Mouse (Mus musculus) ES-CJ7 (cell line): ENCODE measurements around the gene Dync1i1.

ENCODE experiments used
- DNase-seq: peaks from one replicate; pipeline ENCODE4 v3.0.0; 2011; ENCODE audit warnings: low read depth, low spot score

Gene Dync1i1

DNA sequence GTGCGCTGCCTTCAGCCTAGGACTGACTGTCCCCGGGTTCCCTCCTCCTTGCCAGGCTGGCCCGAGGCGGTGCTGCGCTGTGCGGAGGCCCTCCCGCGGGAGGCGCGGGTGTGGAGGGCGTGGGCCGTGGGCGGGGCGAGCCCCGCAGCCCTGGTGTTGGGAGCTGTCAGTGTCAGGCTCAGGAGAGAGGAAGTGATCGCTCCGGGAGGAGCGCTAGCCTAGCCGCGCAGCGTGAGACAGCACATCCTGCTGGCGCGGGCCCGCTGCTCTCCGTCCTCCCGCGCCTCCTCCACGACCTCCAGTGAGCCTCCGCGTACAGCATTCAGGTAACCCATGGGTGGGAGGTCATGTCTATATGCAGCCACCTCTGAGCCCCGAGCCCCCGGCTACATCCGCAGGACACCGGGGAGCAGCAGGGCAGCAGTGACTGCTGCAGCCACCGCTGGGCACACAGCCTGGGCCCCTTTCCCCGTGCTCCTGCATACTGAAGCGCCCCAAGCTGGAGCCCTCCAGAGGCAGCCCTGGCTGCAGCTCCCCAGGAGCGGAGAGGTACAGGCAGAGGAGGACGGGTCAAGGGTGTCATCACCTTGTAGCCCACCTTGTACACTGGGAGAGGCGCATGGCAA is at the start of gene Dync1i1:
Dync1i1 (plus strand) TSS at position 29 of the 626 bp plus-strand sequence.
- DNase-seq: peak; percentile 54

DNA sequence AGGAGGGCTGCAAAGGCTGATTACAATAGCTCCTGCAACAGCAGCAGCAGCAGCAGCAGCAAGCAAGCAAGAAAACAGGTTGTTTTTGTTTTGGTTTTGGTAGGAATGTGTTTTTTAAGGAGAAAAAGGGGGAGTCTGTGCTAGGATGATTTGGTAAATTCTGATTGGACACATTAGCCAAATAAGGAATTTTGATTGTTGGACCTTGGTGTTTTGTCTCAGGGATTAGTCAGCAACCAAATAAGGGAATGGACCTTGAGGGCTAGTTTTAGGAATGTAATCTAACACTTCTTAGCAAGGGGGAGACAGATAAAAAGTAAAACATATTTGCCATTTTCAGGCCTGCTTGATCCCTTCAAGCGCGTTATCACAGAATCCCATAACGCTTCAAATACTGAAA is 45.7 kb upstream of the Dync1i1 start:
- DNase-seq: no peak

DNA sequence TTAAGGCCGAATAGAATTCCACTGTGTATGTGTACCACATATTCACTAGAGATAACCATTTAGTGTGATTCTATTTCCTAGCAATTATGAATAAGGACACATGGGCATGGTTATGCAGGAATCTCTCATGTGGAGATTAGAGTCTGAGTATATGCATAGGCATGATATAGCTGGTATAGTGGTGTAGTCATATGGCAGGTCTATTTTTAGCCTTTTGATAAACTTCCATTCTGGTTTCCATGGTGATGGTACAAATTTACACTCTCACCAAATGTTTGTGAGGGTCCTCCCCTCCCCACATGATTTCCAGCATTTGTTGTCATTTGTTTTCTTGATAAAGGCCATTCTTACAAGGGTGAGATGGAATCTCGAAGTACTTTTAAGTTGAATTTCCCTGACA is 23.6 kb upstream of the Dync1i1 start:
- DNase-seq: no peak

DNA sequence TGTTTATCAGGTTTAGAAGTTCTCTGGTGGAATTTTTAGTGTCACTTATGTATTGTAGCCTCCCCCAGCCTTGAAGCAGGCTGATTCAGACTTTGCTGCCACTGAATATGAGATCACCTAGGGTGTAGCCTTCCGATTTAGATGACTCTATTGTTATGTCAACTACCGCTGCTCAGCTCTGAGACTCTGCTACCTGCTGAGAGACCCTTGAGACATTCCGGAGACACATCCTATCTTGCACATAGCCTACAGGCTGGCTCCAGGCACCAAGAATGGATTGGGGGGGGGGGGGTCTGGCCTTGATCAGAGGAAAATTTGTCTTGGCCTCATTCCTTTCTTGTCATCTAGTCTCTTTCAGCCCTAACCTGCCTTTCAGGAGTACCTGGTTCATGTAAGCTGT is 17.5 kb upstream of the Dync1i1 start:
- peak; percentile 99 for DNase-seq

DNA sequence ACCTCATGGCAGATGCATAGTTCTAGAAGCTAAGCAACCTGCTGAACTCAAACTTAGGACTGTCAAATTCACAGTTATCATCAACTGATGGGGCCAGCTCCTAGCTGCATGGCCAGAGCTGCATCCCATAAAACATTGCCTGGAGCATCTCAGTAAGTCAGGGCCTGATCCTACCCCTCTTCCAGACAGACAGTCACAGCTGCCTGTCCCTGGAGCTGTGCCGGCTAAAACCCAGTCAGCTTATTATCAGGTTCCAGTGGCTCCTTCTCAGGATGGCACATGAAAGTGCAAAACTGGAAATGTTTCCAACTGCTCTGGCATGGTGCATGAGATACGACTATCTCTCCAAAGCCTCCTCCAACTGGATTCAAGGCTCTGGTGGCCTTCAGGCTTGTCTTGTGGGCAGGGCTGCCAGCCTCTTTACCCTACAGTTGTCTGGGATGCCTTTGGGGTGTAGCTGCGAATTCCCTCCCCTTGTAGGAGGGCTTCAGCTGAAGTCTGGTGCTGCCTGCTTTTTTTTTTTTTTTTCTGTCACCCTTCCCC is 15.3 kb upstream of the Dync1i1 start:
- DNase-seq: no peak

DNA sequence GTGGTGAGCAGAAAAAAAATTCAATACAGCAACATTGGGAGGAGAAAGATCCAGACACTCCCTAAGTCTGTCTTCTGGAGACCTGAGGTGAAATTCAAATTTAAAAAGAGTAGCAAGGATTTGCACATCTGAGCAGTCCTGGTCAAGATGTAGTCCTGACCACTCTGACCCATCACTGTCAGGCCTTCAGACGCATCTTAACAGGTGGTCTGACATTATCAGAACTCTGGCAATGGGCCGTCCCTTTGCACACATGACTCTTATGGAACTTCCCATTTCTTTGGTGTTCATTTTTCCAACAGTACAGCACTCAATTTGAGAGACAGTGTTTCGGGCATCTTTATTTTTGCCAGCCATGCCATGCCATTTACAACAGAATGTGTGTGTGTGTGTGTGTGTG is 12.8 kb upstream of the Dync1i1 start:
- no peak for DNase-seq

DNA sequence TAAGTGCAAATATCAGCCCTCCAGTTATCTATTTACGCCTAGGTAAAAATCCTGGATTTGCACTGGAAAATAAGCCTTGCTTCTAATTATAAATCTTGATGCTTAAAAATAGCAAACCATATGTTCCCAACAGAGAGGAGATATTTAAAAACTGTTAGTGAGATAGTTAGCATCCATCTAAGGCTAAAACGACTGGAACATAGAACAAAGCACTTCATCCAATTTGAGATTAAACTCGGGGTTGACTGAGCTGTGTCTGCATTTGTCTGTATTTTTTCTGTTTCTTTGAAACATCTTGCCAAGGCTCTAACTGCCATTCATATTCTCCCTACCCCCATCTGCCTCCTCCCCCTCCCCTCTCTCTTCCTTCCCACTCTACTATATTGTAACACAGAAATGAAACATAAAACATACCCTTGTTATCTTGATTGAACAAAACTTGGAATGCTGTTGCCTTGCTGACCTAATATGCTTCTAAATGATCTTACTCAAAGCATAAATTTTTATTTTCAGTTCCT is 10.3 kb upstream of the Dync1i1 start:
- DNase-seq: no peak

DNA sequence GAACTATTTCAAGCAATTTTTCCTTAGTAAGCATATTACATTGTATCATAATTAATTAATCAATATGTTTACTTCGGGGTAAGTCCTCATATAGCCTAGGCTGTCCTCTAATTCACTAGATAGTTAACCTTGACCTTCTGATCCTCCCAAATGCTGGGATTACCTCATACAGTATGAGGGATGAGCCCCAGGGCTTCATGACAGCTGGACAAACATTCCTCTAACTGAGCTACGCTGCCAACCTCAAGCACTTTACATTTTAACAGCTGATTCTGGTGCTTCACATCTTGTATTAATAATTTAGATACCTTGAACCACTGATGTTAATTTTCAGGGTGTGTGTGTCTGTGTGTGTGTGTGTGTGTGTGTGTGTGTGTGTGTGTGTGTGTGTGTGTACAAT is 6.5 kb upstream of the Dync1i1 start:
- DNase-seq: no peak

DNA sequence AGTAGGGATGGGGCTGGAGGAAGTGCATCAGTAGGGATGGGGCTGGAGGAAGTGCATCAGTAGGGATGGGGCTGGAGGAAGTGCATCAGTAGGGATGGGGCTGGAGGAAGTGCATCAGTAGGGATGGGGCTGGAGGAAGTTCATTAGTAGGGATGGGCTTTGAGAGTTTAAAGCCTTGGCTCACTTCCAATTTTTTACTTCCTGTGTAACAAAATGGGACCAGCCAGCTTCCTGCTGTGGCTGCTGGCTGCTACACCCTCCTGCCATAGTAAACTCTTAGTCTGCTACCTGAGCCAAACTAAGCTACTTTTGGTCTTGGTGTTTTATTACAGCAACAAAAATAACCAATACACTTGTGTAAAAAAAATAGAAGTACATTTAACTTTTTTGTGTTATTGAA is 4.7 kb upstream of the Dync1i1 start:
- peak; percentile 40 for DNase-seq

DNA sequence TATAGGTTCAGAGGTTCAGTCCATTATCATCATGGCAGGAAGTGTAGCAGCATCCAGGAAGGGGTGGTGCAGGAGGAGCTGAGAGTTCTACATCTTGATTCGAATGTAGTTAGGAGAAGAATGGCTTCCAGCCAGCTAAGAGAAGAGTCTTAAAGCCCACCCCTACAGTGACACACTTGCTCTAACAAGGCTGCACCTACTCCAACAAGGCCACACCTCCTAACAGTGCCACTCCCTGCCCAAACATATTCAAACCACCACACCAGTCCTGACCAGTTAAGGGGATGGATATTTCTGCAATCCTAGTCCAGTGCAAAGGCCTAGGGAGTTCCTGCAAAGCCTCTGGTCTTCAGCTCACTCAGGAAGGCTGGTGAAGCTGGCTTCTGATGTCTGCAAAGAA is 1.5 kb upstream of the Dync1i1 start:
- DNase-seq: peak; percentile 77

DNA sequence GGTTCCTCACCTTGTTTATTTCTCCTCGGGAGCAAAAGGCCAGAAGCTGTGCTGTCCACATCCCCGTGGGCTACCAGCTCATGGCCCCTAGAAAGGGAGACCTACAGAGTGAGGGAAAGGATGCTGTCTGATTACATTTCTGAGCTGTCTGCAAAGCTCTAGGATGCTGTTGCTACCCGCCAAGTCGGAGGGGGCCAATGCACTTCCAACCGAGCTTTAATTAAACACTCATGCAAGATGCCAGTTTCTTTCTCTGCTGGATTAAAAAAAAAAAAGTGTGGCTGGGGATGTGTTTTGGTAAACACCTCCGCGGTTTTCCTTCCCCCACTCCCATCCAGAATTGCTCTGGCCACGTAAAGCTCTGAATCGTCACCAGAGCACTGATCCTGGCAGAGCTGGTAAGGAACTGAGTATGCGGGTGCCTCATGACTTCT is 815 bp downstream of the Dync1i1 start:
- DNase-seq: no peak

DNA sequence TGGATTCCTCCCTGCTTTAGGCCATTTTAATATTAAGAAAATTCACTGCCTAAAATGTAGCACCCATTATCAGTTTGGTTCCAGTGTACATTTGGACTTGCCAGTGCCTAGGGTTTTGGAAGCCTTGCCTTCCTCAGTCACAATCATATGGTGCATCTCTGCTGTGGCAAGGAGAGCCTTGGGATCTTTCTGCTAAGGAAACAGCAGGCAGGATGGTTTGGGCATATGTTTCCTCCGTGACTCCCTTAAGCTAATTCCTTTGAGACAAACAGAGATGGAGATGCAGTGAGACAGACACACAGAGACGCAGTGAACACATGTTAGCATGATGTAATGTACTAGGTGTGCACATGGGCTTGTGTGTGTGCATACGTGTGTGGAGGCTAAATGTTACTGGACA is 7.8 kb downstream of the Dync1i1 start:
- DNase-seq: no peak

DNA sequence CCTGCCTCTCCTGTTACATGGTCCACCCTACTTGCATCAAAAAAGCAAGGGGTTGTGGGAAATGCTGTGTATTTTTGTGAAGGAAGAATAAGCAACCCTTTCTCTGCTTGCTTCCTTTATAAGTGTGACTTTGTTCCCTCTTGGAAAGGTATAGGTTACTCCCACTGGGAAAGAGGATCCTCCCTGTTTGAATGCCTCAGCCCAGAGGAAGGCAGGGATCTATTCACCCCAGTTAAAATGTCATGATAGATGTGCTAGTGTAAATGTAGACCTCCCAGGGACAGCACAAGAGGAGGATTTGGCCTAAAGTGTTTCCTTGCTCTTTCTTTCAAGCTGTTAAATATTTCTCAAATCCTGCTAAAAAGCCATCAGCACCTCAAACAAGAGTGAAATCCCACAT is 9.0 kb downstream of the Dync1i1 start:
- no peak for DNase-seq

DNA sequence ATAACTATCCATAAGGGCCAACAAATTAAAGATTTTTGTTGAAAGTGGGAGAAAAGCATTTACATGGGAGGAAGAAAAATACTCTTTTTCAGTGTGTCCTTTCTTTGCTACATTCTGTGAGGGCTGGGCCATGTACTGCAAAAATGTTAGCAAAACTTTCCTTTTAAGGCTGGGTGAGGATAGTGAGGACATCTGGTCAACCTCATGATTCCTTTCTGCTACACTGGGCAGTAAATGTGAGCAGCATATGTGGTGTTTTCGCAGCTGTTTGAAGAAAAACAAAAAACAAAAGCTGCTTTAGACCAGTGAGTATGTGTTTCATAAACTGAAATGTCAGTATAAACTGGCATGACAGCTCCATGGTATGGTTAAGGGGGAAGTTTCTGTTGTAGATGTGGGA is 9.4 kb downstream of the Dync1i1 start:
- DNase-seq: no peak

DNA sequence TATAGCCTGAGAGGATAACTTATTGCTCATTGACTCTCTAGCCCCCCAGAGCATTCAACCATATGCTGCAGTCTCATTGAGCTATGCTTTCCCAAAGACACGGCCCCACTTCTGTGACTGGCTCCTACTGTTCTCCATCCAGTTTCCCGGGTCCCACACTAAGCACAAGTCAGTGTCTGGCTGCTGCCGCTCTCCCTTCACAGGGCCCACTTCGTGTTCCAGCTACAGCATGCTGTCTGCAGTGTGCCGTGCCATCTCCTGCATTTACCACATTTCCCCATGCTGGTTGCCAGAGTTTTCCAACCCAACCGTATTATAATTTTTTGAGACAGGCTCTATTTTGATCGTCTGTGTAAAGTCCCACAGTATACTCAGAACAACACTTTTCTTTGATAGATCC is 14.3 kb downstream of the Dync1i1 start:
- DNase-seq: no peak

DNA sequence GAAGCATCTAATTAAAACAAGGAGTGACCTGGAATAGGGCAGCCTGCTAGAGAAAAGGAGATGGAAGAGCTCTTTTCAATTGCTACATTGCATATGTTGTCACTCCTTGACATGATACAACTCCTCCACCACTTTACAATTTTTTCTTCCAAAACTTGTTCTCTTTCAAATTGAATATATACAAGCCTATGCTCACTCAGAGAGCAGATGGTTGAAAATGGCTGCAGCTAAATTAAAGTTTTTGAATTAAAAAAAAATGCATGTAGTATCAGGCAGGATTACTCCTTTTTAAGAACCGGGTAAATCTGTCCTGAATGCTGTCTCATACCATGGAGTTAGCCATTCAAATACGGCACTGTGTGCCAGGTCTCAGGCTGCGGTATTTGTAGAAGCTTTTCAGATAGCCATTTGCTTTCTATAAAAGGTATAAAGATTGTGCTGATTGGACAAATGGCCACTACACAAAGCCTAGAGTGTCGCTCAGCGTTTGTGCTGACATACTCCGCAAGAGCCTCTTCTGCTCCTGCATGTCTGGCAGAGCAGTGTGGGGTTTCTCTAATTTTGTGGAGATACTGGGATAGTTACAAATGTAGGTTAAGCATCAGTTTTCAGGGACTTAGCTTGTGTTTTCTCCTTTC is 16.1 kb downstream of the Dync1i1 start:
- no peak for DNase-seq

DNA sequence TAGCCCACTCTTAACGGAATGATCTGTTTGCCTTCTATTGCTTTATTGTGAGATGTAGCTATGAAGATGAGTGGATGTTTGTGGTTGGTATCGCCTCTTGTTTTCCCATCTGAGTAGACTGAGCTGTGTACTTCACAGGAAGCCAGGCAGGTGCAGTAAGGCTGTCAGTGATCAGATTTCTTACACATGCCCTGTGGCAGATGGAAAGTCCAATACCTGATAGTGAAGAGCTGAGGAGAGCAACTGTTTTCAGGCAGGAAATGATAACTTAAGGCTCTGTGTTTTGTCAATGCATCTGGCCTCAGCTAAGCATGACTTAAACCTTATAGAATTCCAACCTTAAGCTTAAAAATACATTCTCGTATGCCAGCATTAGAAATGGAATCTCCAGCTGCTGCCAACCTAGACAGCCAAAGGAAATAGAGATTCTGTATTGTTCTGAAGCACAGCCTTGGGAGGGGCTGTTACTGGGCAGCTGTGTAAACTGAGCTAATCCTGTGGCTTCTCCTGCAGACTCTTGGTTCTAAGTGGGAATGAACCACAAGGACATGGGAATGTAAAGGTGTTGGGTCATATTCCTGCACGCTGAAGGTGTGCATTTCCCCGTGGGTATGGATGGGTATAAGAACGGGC is 24.8 kb downstream of the Dync1i1 start:
- DNase-seq: no peak

DNA sequence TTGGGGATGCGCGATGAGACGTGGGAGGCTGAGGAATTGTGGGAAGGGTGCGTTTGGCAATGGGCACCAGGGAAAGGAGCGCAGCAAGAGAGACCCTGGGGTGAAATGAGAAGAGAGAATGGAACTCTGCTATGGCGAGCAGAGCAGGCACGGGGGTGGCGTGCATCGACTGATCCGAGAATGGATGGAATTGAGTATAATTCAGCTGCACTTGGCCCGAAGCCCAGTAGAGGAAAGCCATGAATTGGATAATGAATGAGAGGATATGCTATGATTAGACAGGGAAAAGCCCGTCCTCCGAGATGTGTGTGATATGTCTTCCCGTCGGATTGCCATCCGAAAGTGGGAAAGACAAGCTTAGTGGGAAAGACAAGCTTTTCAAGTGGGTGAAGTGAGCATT is 26.7 kb downstream of the Dync1i1 start:
- DNase-seq: no peak

DNA sequence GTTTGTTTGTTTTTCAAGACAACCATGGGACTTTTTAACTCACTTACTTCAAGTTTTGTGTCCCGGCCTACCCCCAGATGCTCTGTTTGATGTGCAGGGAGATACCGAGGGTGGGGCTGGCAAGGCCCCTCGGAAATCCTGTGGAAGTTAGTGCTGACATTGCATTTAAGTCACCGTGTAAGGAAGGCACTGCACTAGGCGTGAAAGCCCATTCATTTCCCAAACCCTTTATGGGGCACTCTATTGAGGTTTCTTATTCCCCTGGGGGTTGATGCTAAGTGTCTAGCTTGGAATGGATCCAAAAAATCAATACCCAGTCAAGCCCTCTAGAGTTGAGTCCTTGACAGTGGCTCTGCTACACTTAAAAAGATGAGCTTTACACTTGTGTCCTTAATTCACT is 27.2 kb downstream of the Dync1i1 start:
- DNase-seq: no peak

DNA sequence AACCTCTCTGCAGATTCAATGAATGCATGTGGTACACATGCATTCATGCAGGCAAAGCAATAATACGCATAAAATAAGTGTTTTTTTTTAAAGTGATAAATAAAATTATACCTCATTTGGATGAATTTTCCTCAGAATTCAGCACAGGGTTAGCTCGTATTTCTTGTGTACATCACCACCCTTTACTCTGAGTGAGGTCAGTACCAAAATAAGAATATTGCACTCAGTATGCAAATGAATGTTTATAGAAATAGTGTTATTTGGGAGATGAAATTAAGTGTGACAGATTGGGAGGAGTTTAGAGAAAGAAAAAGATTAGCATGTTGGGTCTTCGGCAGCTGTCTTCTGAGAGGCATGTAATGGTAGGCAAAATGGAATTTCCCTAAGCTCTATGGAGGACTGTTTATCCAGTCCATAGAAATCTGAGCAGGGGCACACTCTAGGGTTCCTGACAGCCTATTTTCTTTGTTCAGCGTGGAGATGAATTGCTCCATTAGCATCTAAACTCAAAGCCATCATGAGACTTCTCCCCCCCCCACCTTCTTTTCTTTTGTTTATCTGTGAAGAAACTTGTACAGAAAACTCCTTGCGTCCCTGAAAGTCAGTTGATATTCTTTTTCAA is 31.2 kb downstream of the Dync1i1 start:
- peak; percentile 58 for DNase-seq

DNA sequence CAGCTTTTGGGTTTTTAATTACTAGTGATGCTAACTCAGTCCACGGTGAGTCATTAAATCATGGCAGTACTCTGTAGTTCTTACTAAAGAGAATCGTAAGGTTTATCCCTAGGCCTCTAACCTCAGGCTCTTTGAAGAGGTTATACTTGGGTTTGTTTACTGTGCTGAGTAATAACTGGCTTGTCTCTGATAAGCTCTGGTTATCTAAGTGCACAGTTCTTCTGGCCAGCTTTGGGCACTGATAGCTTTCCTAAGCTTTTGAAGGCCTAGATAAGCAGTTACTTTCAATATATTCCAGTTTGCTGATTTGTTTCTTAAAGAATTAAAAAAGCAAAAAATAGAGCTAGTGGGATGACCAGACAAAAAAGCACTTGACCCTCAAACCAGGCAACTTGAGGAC is 37.5 kb downstream of the Dync1i1 start:
- no peak for DNase-seq

DNA sequence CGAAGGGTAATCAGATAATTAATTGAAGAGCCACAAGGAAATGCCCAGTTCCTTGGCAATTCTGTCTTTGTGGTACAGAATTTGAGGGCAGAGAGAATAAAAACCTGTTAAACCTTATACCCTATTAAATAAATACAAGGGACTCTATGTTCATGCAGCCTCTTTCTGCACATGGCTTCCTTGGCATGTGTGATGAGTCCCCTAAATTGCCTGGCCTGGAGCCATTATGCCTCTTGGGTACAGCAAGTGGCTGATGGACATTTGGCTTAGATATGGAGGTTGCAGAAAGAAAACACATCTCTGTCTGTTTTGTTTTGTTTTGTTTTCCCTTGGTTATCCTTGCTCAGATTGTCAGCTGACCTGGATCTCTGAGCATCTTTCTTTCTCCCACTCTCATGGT is 43.1 kb downstream of the Dync1i1 start:
- no peak for DNase-seq
